Mouse (Mus musculus) macrophage (primary cell): Measurements from ENCODE around the gene Csf3. TPM values are rescaled to one million over a fixed set of nuclear protein-coding genes. Genes with fewer than 3 reads are reported as not detected.

Source experiments
- H3K27ac ChIP-seq: fragments of 350-480 bp; formaldehyde crosslinking; 2 replicates; pipeline ENCODE4 v1.9.0; 2021
- H3K36me3 ChIP-seq: fragments of 350-480 bp; formaldehyde crosslinking; 2 replicates; pipeline ENCODE4 v1.9.0; 2021; ENCODE audit errors: inconsistent target
- H3K4me3 ChIP-seq: fragments of 350-480 bp; formaldehyde crosslinking; 2 replicates; pipeline ENCODE4 v1.9.0; 2021; ENCODE audit errors: inconsistent target
- H3K79me2 ChIP-seq: fragments of 350-480 bp; formaldehyde crosslinking; 2 replicates; pipeline ENCODE4 v1.9.0; 2021; ENCODE audit errors: inconsistent target
- WGBS: methylation state at CpG from one replicate; pipeline ENCODE4 v1.1.7; 2026; ENCODE audit warnings: inconsistent platforms; ENCODE audit not compliant: missing documents; 5-methylcytosine and 5-hydroxymethylcytosine counted together
- polyA plus RNA-seq: library from polyadenylated mRNA; stranded (reverse); fragments of 250-400 nt; gene quantifications from 3 replicates; pipeline ENCODE4 v1.2.4, GENCODE M21; 2018; ENCODE audit warnings: inconsistent platforms

The Csf3 gene
- polyA plus RNA-seq, 1 experiment from 2014 or later: not detected

- 1% methylated on average over 23 of the region's 23 CpGs for WGBS
- Histone ChIP-seq H3K4me3 (peak overlapping the region; percentile 97), H3K36me3 (peaks cover 25% of the 10 kb centered on the region), H3K27ac (peak overlapping the region; percentile 39), H3K79me2 (peaks cover 31% of the 10 kb centered on the region)
These were observed 18.3 kb upstream of the Csf3 start for GRCm38 (mm10) chr11:98682811-98683210.

- Histone ChIP-seq H3K36me3 (peaks cover 49% of the 10 kb centered on the region), H3K27ac (no peak overlapping the region), H3K4me3 (no peak overlapping the region), H3K79me2 (peaks cover 31% of the 10 kb centered on the region)
- 95% methylated on average over 9 of the region's 9 CpGs for WGBS
These were observed 15.4 kb upstream of the Csf3 start for GRCm38 (mm10) chr11:98685642-98686041.

- Histone ChIP-seq H3K79me2 (peaks cover 31% of the 10 kb centered on the region), H3K27ac (no peak overlapping the region), H3K4me3 (no peak overlapping the region), H3K36me3 (peaks cover 63% of the 10 kb centered on the region)
- 96% methylated on average over 4 of the region's 4 CpGs for WGBS
These were observed 14.1 kb upstream of the Csf3 start for GRCm38 (mm10) chr11:98686976-98687375.

DNA sequence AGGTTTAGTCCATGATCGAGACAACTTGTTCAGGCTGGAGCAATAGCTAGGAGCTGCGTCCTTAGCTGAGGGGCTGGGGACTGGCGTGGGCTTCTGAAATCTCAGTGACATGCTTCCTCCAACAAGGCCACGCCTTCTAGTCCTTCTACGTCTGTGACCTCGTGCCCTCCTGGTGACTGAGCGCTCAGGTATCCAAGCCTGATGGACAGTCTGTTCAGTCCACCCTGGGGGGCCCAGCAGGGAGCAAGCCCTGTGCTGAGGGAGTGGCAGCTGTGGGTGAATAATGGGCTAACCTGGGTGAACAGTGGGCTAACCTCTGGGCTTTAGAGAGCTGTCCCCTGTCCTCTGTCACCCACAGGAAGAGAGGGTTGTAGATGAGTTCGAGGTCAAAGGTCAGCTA lies 13.1 kb upstream of the Csf3 start:
- Histone ChIP-seq H3K4me3 (no peak overlapping the region), H3K27ac (no peak overlapping the region), H3K36me3 (peaks cover 72% of the 10 kb centered on the region), H3K79me2 (peaks cover 27% of the 10 kb centered on the region)
- WGBS: 92% methylated on average over 8 of the region's 8 CpGs

DNA sequence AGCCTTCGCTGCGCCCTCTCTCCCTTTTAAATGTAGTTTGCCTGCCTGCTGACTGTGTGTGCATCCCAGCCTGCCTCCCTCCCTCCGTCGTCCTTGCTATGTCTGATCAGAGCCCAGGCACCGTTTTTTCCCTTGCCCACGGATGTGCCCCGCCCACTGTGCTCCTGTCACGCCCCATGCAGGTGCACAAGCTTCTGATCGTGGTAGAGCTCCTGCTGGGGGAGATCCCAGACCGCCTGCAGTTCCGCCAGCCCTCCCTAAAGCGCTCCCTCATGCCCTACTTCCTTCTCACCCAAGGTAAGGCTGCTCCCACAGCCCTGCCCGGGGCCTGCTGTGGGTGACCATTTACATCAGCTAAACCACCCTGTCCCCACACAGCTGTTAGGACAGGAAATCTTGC lies 7.9 kb upstream of the Csf3 start:
- Histone ChIP-seq H3K27ac (no peak overlapping the region), H3K36me3 (peaks cover 70% of the 10 kb centered on the region), H3K79me2 (no peaks in the 10 kb centered on the region), H3K4me3 (no peak overlapping the region)
- 81% methylated on average over 13 of the region's 13 CpGs for WGBS

- Histone ChIP-seq H3K79me2 (no peaks in the 10 kb centered on the region), H3K36me3 (peaks cover 66% of the 10 kb centered on the region), H3K27ac (no peak overlapping the region), H3K4me3 (no peak overlapping the region)
- 87% methylated on average over 9 of the region's 9 CpGs for WGBS
These were observed 7.3 kb upstream of the Csf3 start for GRCm38 (mm10) chr11:98693746-98694145.

DNA sequence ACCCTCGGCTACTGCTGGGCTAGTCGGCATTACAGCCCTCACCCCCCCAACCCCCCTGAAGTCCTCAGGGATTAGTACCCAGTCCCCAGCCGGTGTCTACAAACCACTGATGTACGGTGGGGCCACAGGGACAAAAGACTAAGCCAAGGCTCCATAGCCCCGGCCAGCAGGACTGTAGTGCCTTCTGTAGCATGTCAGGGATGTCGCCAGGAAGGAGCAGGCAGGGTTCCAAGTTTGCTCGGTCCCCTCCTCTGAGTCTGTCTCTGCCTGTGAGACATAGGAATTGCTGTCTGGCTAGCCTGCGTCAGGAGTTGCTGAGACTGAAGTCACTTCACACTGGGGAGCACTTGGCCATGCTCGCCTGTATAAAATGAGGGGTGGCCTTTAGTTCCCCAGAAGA lies 6.8 kb upstream of the Csf3 start:
- H3K27ac ChIP-seq: no peak overlapping the region
- peaks cover 64% of the 10 kb centered on the region for H3K36me3 ChIP-seq
- 92% methylated on average over 9 of the region's 9 CpGs for WGBS
- H3K79me2 ChIP-seq: no peaks in the 10 kb centered on the region
- H3K4me3 ChIP-seq: no peak overlapping the region

- Histone ChIP-seq H3K27ac (no peak overlapping the region), H3K4me3 (no peak overlapping the region), H3K36me3 (peaks cover 53% of the 10 kb centered on the region), H3K79me2 (no peaks in the 10 kb centered on the region)
- WGBS: 93% methylated on average over 14 of the region's 14 CpGs
These were observed 5.7 kb upstream of the Csf3 start for GRCm38 (mm10) chr11:98695408-98695807.

DNA sequence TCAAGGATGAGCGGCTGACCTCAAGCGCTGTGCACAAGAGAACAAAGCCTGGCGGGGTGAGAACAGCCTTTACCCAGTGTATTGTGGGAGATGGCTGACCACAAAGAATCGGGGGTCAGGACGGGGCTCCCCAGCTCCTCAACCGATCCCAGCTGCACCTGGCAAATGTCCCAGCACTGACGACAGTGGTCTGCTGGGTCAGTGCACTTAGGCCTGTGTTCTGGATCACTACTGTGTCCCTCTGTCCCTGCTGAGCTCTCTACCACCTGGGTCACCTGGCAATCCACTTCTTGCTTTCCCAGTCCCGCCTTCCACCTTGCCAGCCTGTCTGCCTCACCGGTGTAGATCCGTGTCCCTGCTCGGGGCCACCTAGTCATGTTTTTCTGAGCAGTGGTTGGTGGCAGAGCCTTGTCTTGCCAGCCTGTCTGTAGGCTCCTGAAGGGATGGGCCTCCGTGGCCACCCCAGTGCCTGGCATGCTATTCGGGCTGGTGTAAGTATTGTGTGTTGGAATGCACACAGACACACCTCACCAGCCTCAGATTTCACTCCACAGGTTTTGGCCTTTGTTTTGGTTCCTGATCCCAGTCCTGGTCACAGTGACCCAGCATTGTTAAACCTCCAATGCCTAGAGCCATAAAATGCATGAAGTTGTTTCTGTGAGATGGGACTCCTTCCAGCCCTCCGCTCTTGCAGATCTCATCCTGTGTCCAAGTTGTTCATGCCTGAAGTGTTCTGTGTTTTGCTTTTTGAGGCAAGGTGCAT lies 4.4 kb upstream of the Csf3 start:
- peaks cover 40% of the 10 kb centered on the region for H3K36me3 ChIP-seq
- WGBS: 85% methylated on average over 13 of the region's 14 CpGs
- no peak overlapping the region for H3K27ac ChIP-seq
- no peak overlapping the region for H3K4me3 ChIP-seq
- no peaks in the 10 kb centered on the region for H3K79me2 ChIP-seq

GRCm38 (mm10) chr11:98697225-98697624 lies 3.8 kb upstream of the Csf3 start:
- H3K4me3 ChIP-seq: no peak overlapping the region
- WGBS: 90% methylated on average over 12 of the region's 12 CpGs
- H3K36me3 ChIP-seq: peaks cover 34% of the 10 kb centered on the region
- no peaks in the 10 kb centered on the region for H3K79me2 ChIP-seq
- no peak overlapping the region for H3K27ac ChIP-seq

- peaks cover 17% of the 10 kb centered on the region; the same call in 1 of the 2 replicates for H3K36me3 ChIP-seq
- no peak overlapping the region for H3K4me3 ChIP-seq
- 90% methylated on average over 16 of the region's 16 CpGs for WGBS
- no peaks in the 10 kb centered on the region for H3K79me2 ChIP-seq
- H3K27ac ChIP-seq: no peak overlapping the region
These were observed 2.0 kb upstream of the Csf3 start for GRCm38 (mm10) chr11:98698849-98699640.

- Histone ChIP-seq H3K36me3 (peaks cover 14% of the 10 kb centered on the region; the same call in 1 of the 2 replicates), H3K27ac (no peak overlapping the region), H3K4me3 (no peak overlapping the region), H3K79me2 (no peaks in the 10 kb centered on the region)
- WGBS: 30% methylated on average over 4 of the region's 4 CpGs
These were observed 1.2 kb upstream of the Csf3 start for GRCm38 (mm10) chr11:98699911-98700310.

- no peak overlapping the region for H3K27ac ChIP-seq
- no peak overlapping the region for H3K4me3 ChIP-seq
- peaks cover 24% of the 10 kb centered on the region; the same call in 1 of the 2 replicates for H3K36me3 ChIP-seq
- no peaks in the 10 kb centered on the region for H3K79me2 ChIP-seq
- WGBS: 83% methylated on average over 5 of the region's 5 CpGs
These were observed 1.3 kb downstream of the Csf3 start for GRCm38 (mm10) chr11:98702323-98702722.

GRCm38 (mm10) chr11:98705021-98705420 lies 4.0 kb downstream of the Csf3 start:
- Histone ChIP-seq H3K79me2 (no peaks in the 10 kb centered on the region), H3K27ac (no peak overlapping the region), H3K36me3 (peaks cover 25% of the 10 kb centered on the region; the same call in 1 of the 2 replicates), H3K4me3 (no peak overlapping the region)
- WGBS: 90% methylated on average over 7 of the region's 10 CpGs
